Mouse (Mus musculus) gastrocnemius, postnatal 14 days (tissue): ENCODE results near the gene Gtse1. TPM values are rescaled to one million over a fixed set of nuclear protein-coding genes. Genes with fewer than 3 reads are reported as not detected.
A peak's percentile ranks its signal among the peaks of the same experiment; 100 is the strongest.

Experiments
- DNase-seq: peaks from one replicate; pipeline ENCODE4 v3.0.0; 2021; ENCODE audit warnings: mixed read lengths
- intact Hi-C: fragments of 180-260 bp; cut with DNase I; formaldehyde crosslinking; loops from one replicate; pipeline ENCODE4 v1.15.1; 2025; ENCODE audit warnings: low total_unique reads
- long read RNA-seq, 2 experiments: library from polyadenylated mRNA; stranded (forward); transcript quantifications; one replicate each; pipeline ENCODE4 v2.0.0; 2021
- total RNA-seq, 2 experiments: library from RNA; stranded (reverse); gene quantifications; 2 replicates each; pipeline ENCODE4 v1.2.3; 2021

Gene Gtse1
- 1 to 10 TPM; 1.0 to 1.4 TPM for total RNA-seq
- long read RNA-seq, experiment 1, partial matches to known transcripts = 1 of 2 reads
- long read RNA-seq, experiment 1, other reads (novel, unspliced or antisense) = 0 of 2 reads
- long read RNA-seq, experiment 2, partial matches to known transcripts = 0 of 2 reads
- long read RNA-seq, experiment 2, other reads (novel, unspliced or antisense) = 0 of 2 reads

GRCm38 (mm10) chr15:85859490-85860031 lies at the start of gene Gtse1:
TSS of gene Gtse1 (plus strand) at chr15:85859745.
- intact Hi-C loops = loop anchor here (10.0 kb wide), 1 partner anchor 265 kb away; no protein-coding TSS in a partner anchor

GRCm38 (mm10) chr15:85810462-85810805 lies 49.1 kb upstream of the Gtse1 start:
- no peak for DNase-seq
- intact Hi-C loops = no loop called here

More at GRCm38 (mm10) chr15:85859490-85860031, at the start of gene Gtse1:
- DNase-seq = peak; percentile 94

GRCm38 (mm10) chr15:85810806-85811521 lies 48.6 kb upstream of the Gtse1 start:
- intact Hi-C loops = no loop called here
- DNase-seq = peak; percentile 83

GRCm38 (mm10) chr15:85811535-85812277 lies 47.8 kb upstream of the Gtse1 start, which contains the start of gene Cdpf1:
TSS of gene Cdpf1 (minus strand) at chr15:85811697.
- intact Hi-C loops = no loop called here
- peak; percentile 98 for DNase-seq

- intact Hi-C loops = no loop called here
- no peak for DNase-seq
These were observed 46.1 kb upstream of the Gtse1 start for GRCm38 (mm10) chr15:85813428-85813827.

- peak; percentile 53 for DNase-seq
- intact Hi-C loops = no loop called here
These were observed 38.1 kb upstream of the Gtse1 start, which contains the start of gene Pkdrej for GRCm38 (mm10) chr15:85821203-85822010. TSS of gene Pkdrej (minus strand) at chr15:85821734.

GRCm38 (mm10) chr15:85822011-85822359 lies 37.6 kb upstream of the Gtse1 start:
- intact Hi-C loops = no loop called here
- no peak for DNase-seq

- DNase-seq = no peak
- intact Hi-C loops = no loop called here
These were observed 32.9 kb upstream of the Gtse1 start for GRCm38 (mm10) chr15:85826676-85827075.

- intact Hi-C loops = no loop called here
- DNase-seq = no peak
These were observed 31.5 kb upstream of the Gtse1 start for GRCm38 (mm10) chr15:85828071-85828470.

GRCm38 (mm10) chr15:85829470-85829869 lies 30.1 kb upstream of the Gtse1 start:
- intact Hi-C loops = no loop called here
- DNase-seq = no peak

GRCm38 (mm10) chr15:85831954-85832590 lies 27.5 kb upstream of the Gtse1 start, which contains the start of gene Ttc38:
TSS of gene Ttc38 (plus strand) at chr15:85832306.
- intact Hi-C loops = no loop called here
- DNase-seq = peak; percentile 83

GRCm38 (mm10) chr15:85832599-85832998 lies 26.9 kb upstream of the Gtse1 start:
- DNase-seq = no peak
- intact Hi-C loops = no loop called here

- intact Hi-C loops = no loop called here
- DNase-seq = no peak
These were observed 24.2 kb upstream of the Gtse1 start for GRCm38 (mm10) chr15:85835335-85835734.

- intact Hi-C loops = no loop called here
- no peak for DNase-seq
These were observed 22.7 kb upstream of the Gtse1 start for GRCm38 (mm10) chr15:85836887-85837286.

- peak; percentile 33 for DNase-seq
- intact Hi-C loops = no loop called here
These were observed 18.6 kb upstream of the Gtse1 start for GRCm38 (mm10) chr15:85840983-85841382.

GRCm38 (mm10) chr15:85841796-85842360 lies 17.7 kb upstream of the Gtse1 start:
- intact Hi-C loops = no loop called here
- DNase-seq = no peak

- no peak for DNase-seq
- intact Hi-C loops = no loop called here
These were observed 14.5 kb upstream of the Gtse1 start for GRCm38 (mm10) chr15:85845071-85845470.

- intact Hi-C loops = no loop called here
- DNase-seq = no peak
These were observed 7.7 kb upstream of the Gtse1 start for GRCm38 (mm10) chr15:85851656-85852392.
